ENCODE assay signal across 8 mouse cellular contexts in the genomic region with DNA sequence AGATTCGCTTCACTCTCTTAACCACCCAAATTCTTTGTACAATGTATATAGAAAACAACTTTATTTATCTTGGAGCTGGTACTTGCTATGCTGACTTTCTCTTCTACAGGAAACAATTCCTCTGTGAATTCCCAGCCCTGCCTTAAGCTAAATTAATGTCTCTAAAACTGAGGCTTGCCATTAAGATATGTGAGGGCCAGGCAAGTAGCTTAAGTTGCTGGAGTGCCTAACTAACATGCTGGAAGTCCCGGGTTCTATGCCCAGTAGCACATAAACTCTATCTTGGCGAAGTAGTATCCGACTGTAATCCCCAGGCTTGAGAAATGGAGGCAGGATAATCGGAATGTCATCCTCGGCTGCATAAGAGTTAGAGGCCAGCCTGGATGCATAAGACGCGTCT. TPM values are rescaled to one million over a fixed set of nuclear protein-coding genes. Genes with fewer than 3 reads are reported as not detected.
DNase-seq lines count a peak whose midpoint lies in the region; ATAC-seq and TF ChIP-seq lines count a peak whose summit lies in the region.

No protein-coding gene starts in this region.

- TF ChIP-seq CTCF in E14TG2a.4 (conservative IDR thresholded peaks at IDR 0.05; ENCODE audit: low read length): no peak
- no peak for TF ChIP-seq CTCF in forebrain, postnatal 0 days (IDR thresholded peaks at IDR 0.05; ENCODE audit: low read depth)
- no peak for TF ChIP-seq CTCF in liver, postnatal 0 days (IDR thresholded peaks at IDR 0.05; ENCODE audit: low read depth)

- no peak for ATAC-seq in heart, embryonic 14.5 days (ENCODE audit: insufficient number of reproducible peaks, insufficient read depth, low FRiP score, low read depth)
- ATAC-seq in forebrain, postnatal 0 days: no peak
- ATAC-seq in liver, postnatal 0 days: no peak

- peak overlapping the region in 1 of 2 experiments; percentile 91; a peak in 2 of 4 replicates for H3K4me3 ChIP-seq in heart, embryonic 14.5 days (ENCODE audit: control insufficient read depth in 1 of 2, insufficient read depth in 1 of 2, low read depth in 1 of 2, low read length in 2 of 2)
- H3K4me3 ChIP-seq in E14TG2a.4 (replicated peaks; ENCODE audit: low read length): peak overlapping the region; percentile 92
- H3K4me3 ChIP-seq in forebrain, postnatal 0 days (ENCODE audit: low read depth, low read length): peak overlapping the region; percentile 93
- peak overlapping the region; percentile 75 for H3K4me3 ChIP-seq in liver, postnatal 0 days (ENCODE audit: low read depth, low read length)

- H3K9me3 ChIP-seq in heart, embryonic 14.5 days (ENCODE audit: control insufficient read depth, low read length): no peaks in the 10 kb centered on the region
- H3K9me3 ChIP-seq in E14TG2a.4 (ENCODE audit: low read length): no peaks in the 10 kb centered on the region
- H3K9me3 ChIP-seq in forebrain, postnatal 0 days (ENCODE audit: low read length): no peaks in the 10 kb centered on the region
- no peaks in the 10 kb centered on the region for H3K9me3 ChIP-seq in liver, postnatal 0 days (ENCODE audit: low read length)

- TF ChIP-seq EP300 in liver, postnatal 0 days (IDR thresholded peaks at IDR 0.05; ENCODE audit: low read depth): no peak

- peak overlapping the region; percentile 73 for H3K4me2 ChIP-seq in heart, embryonic 14.5 days (ENCODE audit: low read length)
- peak overlapping the region; percentile 73 for H3K4me2 ChIP-seq in forebrain, postnatal 0 days (ENCODE audit: low read depth)
- H3K4me2 ChIP-seq in liver, postnatal 0 days (ENCODE audit: low read depth, low read length): peak overlapping the region; percentile 75

- intact Hi-C loops in heart, postnatal 36 days (cut with DNase I): loop anchor here (1.0 to 10.0 kb wide), 2 partner anchors 21 to 543 kb away; a partner anchor contains a TSS

- H3K9ac ChIP-seq in heart, embryonic 14.5 days (ENCODE audit: low read length): peak overlapping the region; percentile 93
- no peak overlapping the region for H3K9ac ChIP-seq in forebrain, postnatal 0 days
- peak overlapping the region; percentile 73 for H3K9ac ChIP-seq in liver, postnatal 0 days (replicated peaks)

- H3K27ac ChIP-seq in heart, embryonic 14.5 days (replicated peaks in 1 of 2; ENCODE audit: control insufficient read depth in 1 of 2, insufficient read depth in 1 of 2, low read depth in 2 of 2, low read length in 2 of 2): peak overlapping the region in 1 of 2 experiments; percentile 95; a peak in 1 of 4 replicates
- H3K27ac ChIP-seq in forebrain, postnatal 0 days (ENCODE audit: low read depth, low read length): no peak overlapping the region
- peak overlapping the region; percentile 73 for H3K27ac ChIP-seq in liver, postnatal 0 days (ENCODE audit: low read depth)

- no peaks in the 10 kb centered on the region for H3K27me3 ChIP-seq in heart, embryonic 14.5 days (ENCODE audit: control insufficient read depth, insufficient read depth, low read length)
- no peaks in the 10 kb centered on the region for H3K27me3 ChIP-seq in E14TG2a.4 (ENCODE audit: insufficient read depth, low read length)
- no peaks in the 10 kb centered on the region for H3K27me3 ChIP-seq in forebrain, postnatal 0 days (ENCODE audit: insufficient read depth, low read length)
- H3K27me3 ChIP-seq in liver, postnatal 0 days (ENCODE audit: insufficient read depth, low read length): no peaks in the 10 kb centered on the region

- H3K4me1 ChIP-seq in heart, embryonic 14.5 days (ENCODE audit: control insufficient read depth in 2 of 2, insufficient read depth in 2 of 2, low read length in 2 of 2): peaks cover 0 to 22% of the 10 kb centered on the region in 2 experiments; a peak in 2 of 4 replicates
- H3K4me1 ChIP-seq in E14TG2a.4 (replicated peaks; ENCODE audit: low read depth, low read length): peaks cover 36% of the 10 kb centered on the region
- H3K4me1 ChIP-seq in forebrain, postnatal 0 days (ENCODE audit: insufficient read depth): peaks cover 9% of the 10 kb centered on the region; the same call in 1 of the 2 replicates
- peaks cover 5% of the 10 kb centered on the region; the same call in 1 of the 2 replicates for H3K4me1 ChIP-seq in liver, postnatal 0 days (ENCODE audit: insufficient read depth)

- no peak for DNase-seq in heart, postnatal 36 days
- no peak for DNase-seq in forebrain, postnatal 0 days
- DNase-seq in liver, postnatal 0 days: no peak
- DNase-seq in ovary, adult 18-20 months (ENCODE audit: low spot score): no peak
- no peak for DNase-seq in cerebellum, adult 9-10 months
- DNase-seq in frontal cortex, postnatal 25 days (ENCODE audit: low spot score in 2 of 2): no peak

- 41% methylated on average over 8 of the region's 8 CpGs for WGBS in heart, embryonic 14.5 days
- WGBS in forebrain, postnatal 0 days: 37% methylated on average over 8 of the region's 8 CpGs
- 27% methylated on average over 8 of the region's 8 CpGs for WGBS in liver, postnatal 0 days (ENCODE audit: insufficient replicate concordance)

- peaks cover 4% of the 10 kb centered on the region; the same call in 1 of the 2 replicates for H3K36me3 ChIP-seq in heart, embryonic 14.5 days (ENCODE audit: control insufficient read depth, insufficient read depth, low read length)
- no peaks in the 10 kb centered on the region for H3K36me3 ChIP-seq in E14TG2a.4 (ENCODE audit: insufficient read depth, low read length)
- no peaks in the 10 kb centered on the region for H3K36me3 ChIP-seq in forebrain, postnatal 0 days (ENCODE audit: insufficient read depth)
- no peaks in the 10 kb centered on the region for H3K36me3 ChIP-seq in liver, postnatal 0 days (replicated peaks; ENCODE audit: insufficient read depth, low read length)

RNA-seq across cellular contexts. Expression of a gene that starts 0.5 kb away (rescaled TPM):
- polyA plus RNA-seq in heart, embryonic 14.5 days (2014; fragmentation: Nextera tagmentation; extraction: Ambion mirVana): 118 and 123 TPM in 2 replicates
- 100 to 1,000 TPM; 252 to 275 TPM for total RNA-seq in heart, postnatal 36 days (2021)
- total RNA-seq in forebrain, postnatal 0 days (2014; rRNA removed): 94.7 and 116 TPM in 2 replicates
- polyA plus RNA-seq in forebrain, postnatal 0 days (2015; fragmentation: Nextera tagmentation; extraction: Ambion mirVana): 78.8 and 106 TPM in 2 replicates
- polyA plus RNA-seq in liver, postnatal 0 days (2015; fragmentation: Nextera tagmentation; extraction: Ambion mirVana): 20.5 and 21.0 TPM in 2 replicates

RNA-seq across cellular contexts. Expression of a gene that starts 20.7 kb away (rescaled TPM):
- polyA plus RNA-seq in heart, embryonic 14.5 days (2014; fragmentation: Nextera tagmentation; extraction: Ambion mirVana): 107 TPM in 2 replicates
- total RNA-seq in heart, postnatal 36 days (2021): 10 to 100 TPM; 29.6 to 32.9 TPM
- 24.2 and 27.1 TPM in 2 replicates for total RNA-seq in forebrain, postnatal 0 days (2014; rRNA removed)
- polyA plus RNA-seq in forebrain, postnatal 0 days (2015; fragmentation: Nextera tagmentation; extraction: Ambion mirVana): 34.5 and 37.1 TPM in 2 replicates
- polyA plus RNA-seq in liver, postnatal 0 days (2015; fragmentation: Nextera tagmentation; extraction: Ambion mirVana): 49.2 and 53.6 TPM in 2 replicates
